Mouse (Mus musculus): ENCODE data around the gene 4930426L09Rik. TPM values are rescaled to one million over a fixed set of nuclear protein-coding genes. Genes with fewer than 3 reads are reported as not detected.

Gene 4930426L09Rik
- polyA plus RNA-seq, 1 experiment from 2014 or later = 0.46 TPM

- Histone ChIP-seq H3K9ac (ENCODE audit: low read depth, low read length) (no peak overlapping the region; the same call in 1 of the 2 replicates), H3K4me2 (peak overlapping the region; percentile 45), H3K27ac (ENCODE audit: low read depth, low read length) (peak overlapping the region; percentile 35; the same call in 1 of the 2 replicates), H3K9me3 (replicated peaks; ENCODE audit: control insufficient read depth, low read length) (no peaks in the 10 kb centered on the region), H3K36me3 (ENCODE audit: control insufficient read depth, insufficient read depth, low read length) (no peaks in the 10 kb centered on the region), H3K4me3 (ENCODE audit: low read depth, low read length) (no peak overlapping the region), H3K27me3 (ENCODE audit: control insufficient read depth, insufficient read depth, low read length) (no peaks in the 10 kb centered on the region), H3K4me1 (ENCODE audit: control insufficient read depth, insufficient read depth, low read length) (peaks cover 29% of the 10 kb centered on the region)
- WGBS (ENCODE audit: insufficient replicate concordance) = 71% methylated on average over 7 of the region's 7 CpGs
- ATAC-seq (replicated peaks; ENCODE audit: insufficient number of reproducible peaks, low FRiP score, low TSS enrichment) = no peak
These were observed 40.7 kb upstream of the 4930426L09Rik start for GRCm38 (mm10) chr2:18957459-18957858.

GRCm38 (mm10) chr2:18958044-18958443 lies 40.1 kb upstream of the 4930426L09Rik start:
- H3K36me3 ChIP-seq (ENCODE audit: control insufficient read depth, insufficient read depth, low read length) = no peaks in the 10 kb centered on the region
- ATAC-seq (replicated peaks; ENCODE audit: insufficient number of reproducible peaks, low FRiP score, low TSS enrichment) = no peak
- H3K27me3 ChIP-seq (ENCODE audit: control insufficient read depth, insufficient read depth, low read length) = no peaks in the 10 kb centered on the region
- H3K27ac ChIP-seq (ENCODE audit: low read depth, low read length) = no peak overlapping the region
- peak overlapping the region; percentile 31 for H3K4me2 ChIP-seq
- WGBS (ENCODE audit: insufficient replicate concordance) = 76% methylated on average over 9 of the region's 9 CpGs
- peak overlapping the region; percentile 18; the same call in 1 of the 2 replicates for H3K9ac ChIP-seq (ENCODE audit: low read depth, low read length)
- no peak overlapping the region for H3K4me3 ChIP-seq (ENCODE audit: low read depth, low read length)
- no peaks in the 10 kb centered on the region for H3K9me3 ChIP-seq (replicated peaks; ENCODE audit: control insufficient read depth, low read length)
- peaks cover 29% of the 10 kb centered on the region for H3K4me1 ChIP-seq (ENCODE audit: control insufficient read depth, insufficient read depth, low read length)

- no peaks in the 10 kb centered on the region for H3K27me3 ChIP-seq (ENCODE audit: control insufficient read depth, insufficient read depth, low read length)
- H3K36me3 ChIP-seq (ENCODE audit: control insufficient read depth, insufficient read depth, low read length) = no peaks in the 10 kb centered on the region
- H3K9ac ChIP-seq (ENCODE audit: low read depth, low read length) = no peak overlapping the region
- no peaks in the 10 kb centered on the region for H3K9me3 ChIP-seq (replicated peaks; ENCODE audit: control insufficient read depth, low read length)
- H3K4me2 ChIP-seq = no peak overlapping the region
- H3K4me3 ChIP-seq (ENCODE audit: low read depth, low read length) = no peak overlapping the region
- H3K27ac ChIP-seq (ENCODE audit: low read depth, low read length) = no peak overlapping the region
- ATAC-seq (replicated peaks; ENCODE audit: insufficient number of reproducible peaks, low FRiP score, low TSS enrichment) = no peak
- H3K4me1 ChIP-seq (ENCODE audit: control insufficient read depth, insufficient read depth, low read length) = peaks cover 29% of the 10 kb centered on the region
- 79% methylated on average over 5 of the region's 5 CpGs for WGBS (ENCODE audit: insufficient replicate concordance)
These were observed 39.6 kb upstream of the 4930426L09Rik start for GRCm38 (mm10) chr2:18958501-18958900.

GRCm38 (mm10) chr2:18959008-18959407 lies 39.1 kb upstream of the 4930426L09Rik start:
- Histone ChIP-seq H3K27ac (ENCODE audit: low read depth, low read length) (no peak overlapping the region), H3K9me3 (replicated peaks; ENCODE audit: control insufficient read depth, low read length) (no peaks in the 10 kb centered on the region), H3K4me2 (no peak overlapping the region), H3K27me3 (ENCODE audit: control insufficient read depth, insufficient read depth, low read length) (no peaks in the 10 kb centered on the region), H3K9ac (ENCODE audit: low read depth, low read length) (no peak overlapping the region), H3K4me1 (ENCODE audit: control insufficient read depth, insufficient read depth, low read length) (peaks cover 29% of the 10 kb centered on the region), H3K4me3 (ENCODE audit: low read depth, low read length) (no peak overlapping the region), H3K36me3 (ENCODE audit: control insufficient read depth, insufficient read depth, low read length) (no peaks in the 10 kb centered on the region)
- ATAC-seq (replicated peaks; ENCODE audit: insufficient number of reproducible peaks, low FRiP score, low TSS enrichment) = no peak
- WGBS (ENCODE audit: insufficient replicate concordance) = 80% methylated on average over 6 of the region's 6 CpGs

- H3K4me1 ChIP-seq (ENCODE audit: control insufficient read depth, insufficient read depth, low read length) = peaks cover 29% of the 10 kb centered on the region
- H3K9me3 ChIP-seq (replicated peaks; ENCODE audit: control insufficient read depth, low read length) = no peaks in the 10 kb centered on the region
- 81% methylated on average over 5 of the region's 5 CpGs for WGBS (ENCODE audit: insufficient replicate concordance)
- no peak for ATAC-seq (replicated peaks; ENCODE audit: insufficient number of reproducible peaks, low FRiP score, low TSS enrichment)
- no peaks in the 10 kb centered on the region for H3K36me3 ChIP-seq (ENCODE audit: control insufficient read depth, insufficient read depth, low read length)
- no peak overlapping the region for H3K27ac ChIP-seq (ENCODE audit: low read depth, low read length)
- no peak overlapping the region for H3K4me3 ChIP-seq (ENCODE audit: low read depth, low read length)
- no peak overlapping the region for H3K4me2 ChIP-seq
- no peak overlapping the region for H3K9ac ChIP-seq (ENCODE audit: low read depth, low read length)
- no peaks in the 10 kb centered on the region for H3K27me3 ChIP-seq (ENCODE audit: control insufficient read depth, insufficient read depth, low read length)
These were observed 38.6 kb upstream of the 4930426L09Rik start for GRCm38 (mm10) chr2:18959558-18959957.

- H3K4me2 ChIP-seq = no peak overlapping the region
These were observed 37.7 kb upstream of the 4930426L09Rik start for GRCm38 (mm10) chr2:18960376-18960973.

GRCm38 (mm10) chr2:18962502-18962901 lies 35.6 kb upstream of the 4930426L09Rik start:
- WGBS (ENCODE audit: insufficient replicate concordance) = 88% methylated on average over 3 of the region's 3 CpGs
- peaks cover 17% of the 10 kb centered on the region for H3K4me1 ChIP-seq (ENCODE audit: control insufficient read depth, insufficient read depth, low read length)
- no peak overlapping the region for H3K4me2 ChIP-seq
- H3K36me3 ChIP-seq (ENCODE audit: control insufficient read depth, insufficient read depth, low read length) = no peaks in the 10 kb centered on the region
- no peaks in the 10 kb centered on the region for H3K9me3 ChIP-seq (replicated peaks; ENCODE audit: control insufficient read depth, low read length)
- H3K27ac ChIP-seq (ENCODE audit: low read depth, low read length) = no peak overlapping the region
- H3K27me3 ChIP-seq (ENCODE audit: control insufficient read depth, insufficient read depth, low read length) = no peaks in the 10 kb centered on the region
- H3K9ac ChIP-seq (ENCODE audit: low read depth, low read length) = no peak overlapping the region
- no peak for ATAC-seq (replicated peaks; ENCODE audit: insufficient number of reproducible peaks, low FRiP score, low TSS enrichment)
- no peak overlapping the region for H3K4me3 ChIP-seq (ENCODE audit: low read depth, low read length)

More at GRCm38 (mm10) chr2:18960376-18960973, 37.7 kb upstream of the 4930426L09Rik start:
- Histone ChIP-seq H3K4me1 (ENCODE audit: control insufficient read depth, insufficient read depth, low read length) (peaks cover 30% of the 10 kb centered on the region), H3K9ac (ENCODE audit: low read depth, low read length) (no peak overlapping the region), H3K27me3 (ENCODE audit: control insufficient read depth, insufficient read depth, low read length) (no peaks in the 10 kb centered on the region), H3K9me3 (replicated peaks; ENCODE audit: control insufficient read depth, low read length) (no peaks in the 10 kb centered on the region), H3K4me3 (ENCODE audit: low read depth, low read length) (no peak overlapping the region), H3K36me3 (ENCODE audit: control insufficient read depth, insufficient read depth, low read length) (no peaks in the 10 kb centered on the region), H3K27ac (ENCODE audit: low read depth, low read length) (no peak overlapping the region)
- 61% methylated on average over 7 of the region's 7 CpGs for WGBS (ENCODE audit: insufficient replicate concordance)
- no peak for ATAC-seq (replicated peaks; ENCODE audit: insufficient number of reproducible peaks, low FRiP score, low TSS enrichment)

GRCm38 (mm10) chr2:18963286-18964040 lies 34.7 kb upstream of the 4930426L09Rik start:
- Histone ChIP-seq H3K4me3 (ENCODE audit: low read depth, low read length) (no peak overlapping the region), H3K9me3 (replicated peaks; ENCODE audit: control insufficient read depth, low read length) (no peaks in the 10 kb centered on the region), H3K36me3 (ENCODE audit: control insufficient read depth, insufficient read depth, low read length) (no peaks in the 10 kb centered on the region), H3K4me1 (ENCODE audit: control insufficient read depth, insufficient read depth, low read length) (peaks cover 13% of the 10 kb centered on the region), H3K27me3 (ENCODE audit: control insufficient read depth, insufficient read depth, low read length) (no peaks in the 10 kb centered on the region), H3K4me2 (no peak overlapping the region), H3K9ac (ENCODE audit: low read depth, low read length) (no peak overlapping the region), H3K27ac (ENCODE audit: low read depth, low read length) (no peak overlapping the region)
- WGBS (ENCODE audit: insufficient replicate concordance) = 78% methylated on average over 13 of the region's 13 CpGs
- no peak for ATAC-seq (replicated peaks; ENCODE audit: insufficient number of reproducible peaks, low FRiP score, low TSS enrichment)

Measured in heart, embryonic 11.5 days (tissue).